Mouse (Mus musculus) brain, embryonic 14.5 days (tissue): ENCODE results near the gene Kazn. TPM values are rescaled to one million over a fixed set of nuclear protein-coding genes. Genes with fewer than 3 reads are reported as not detected.
A peak's percentile ranks its signal among the peaks of the same experiment; 100 is the strongest.

Experiments
- DNase-seq: peaks from one replicate; pipeline ENCODE4 v3.0.0-alpha.2; 2011; ENCODE audit warnings: low read depth
- CTCF ChIP-seq: fragments of 200-500 bp; IDR thresholded peaks from 2 replicates; pipeline ENCODE4 v1.5.1; 2012; ENCODE audit warnings: inconsistent platforms, mild to moderate bottlenecking, moderate library complexity, borderline replicate concordance; ENCODE audit not compliant: insufficient read depth, insufficient read length; ENCODE audit errors: extremely low read depth
- POLR2A ChIP-seq: fragments of 200-500 bp; IDR thresholded peaks from 2 replicates; pipeline ENCODE4 v1.6.1; 2012; ENCODE audit warnings: mild to moderate bottlenecking, inconsistent platforms, borderline replicate concordance; ENCODE audit not compliant: poor library complexity, insufficient read depth, insufficient read length, severe bottlenecking; ENCODE audit errors: extremely low read depth
- polyA plus RNA-seq: library from polyadenylated mRNA; depleted of rRNA; stranded (reverse); fragments of >200 nt; gene quantifications from 2 replicates; pipeline ENCODE4 v1.2.3, GENCODE M21; 2012

Kazn gene
- polyA plus RNA-seq, 1 experiment, result 61.2 TPM

DNA sequence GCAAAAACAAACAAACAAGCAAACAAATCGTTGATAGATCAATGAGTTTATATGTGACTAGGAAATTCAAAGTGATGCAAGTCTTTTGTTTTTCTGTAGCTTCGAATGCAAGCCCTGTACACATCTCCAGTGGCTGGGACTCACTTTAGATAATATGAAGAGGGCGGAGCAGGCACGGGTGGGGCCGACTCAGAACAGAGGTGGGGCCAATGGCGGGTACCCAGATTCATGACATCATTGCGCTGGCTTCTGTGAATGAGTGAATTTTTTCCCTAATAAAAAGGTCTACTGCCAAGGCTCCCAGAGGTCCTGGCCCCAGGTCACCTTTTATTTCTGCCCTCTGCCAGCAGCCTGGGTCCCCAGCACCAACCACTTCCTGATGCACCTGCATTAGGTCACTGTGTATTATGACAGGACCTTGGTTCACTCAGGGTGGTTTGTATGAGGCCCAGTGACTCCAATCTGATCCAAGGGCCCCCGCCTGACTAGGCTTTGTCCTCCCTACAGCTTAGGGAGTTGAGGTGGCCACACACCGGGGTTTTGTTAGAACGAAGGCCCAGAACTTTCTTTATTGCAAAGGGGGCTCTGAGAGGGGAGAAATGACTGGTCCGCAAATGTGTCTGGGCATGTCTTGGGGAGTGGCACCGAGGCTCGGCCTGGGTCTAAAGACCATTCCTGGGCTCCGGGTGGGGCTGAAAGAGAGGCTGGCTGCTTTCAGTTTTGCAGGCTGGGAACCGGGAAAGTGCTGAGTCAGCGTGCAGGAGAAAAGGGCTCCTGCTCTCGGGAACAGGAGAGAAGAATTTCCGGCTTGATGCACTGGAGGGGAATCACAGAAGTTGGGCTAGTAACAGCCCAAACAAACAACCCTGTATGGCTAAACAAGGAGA, 68.1 kb downstream of the Kazn start:
- peak; percentile 34 for DNase-seq
- TF ChIP-seq POLR2A (no peak), CTCF (no peak)

DNA sequence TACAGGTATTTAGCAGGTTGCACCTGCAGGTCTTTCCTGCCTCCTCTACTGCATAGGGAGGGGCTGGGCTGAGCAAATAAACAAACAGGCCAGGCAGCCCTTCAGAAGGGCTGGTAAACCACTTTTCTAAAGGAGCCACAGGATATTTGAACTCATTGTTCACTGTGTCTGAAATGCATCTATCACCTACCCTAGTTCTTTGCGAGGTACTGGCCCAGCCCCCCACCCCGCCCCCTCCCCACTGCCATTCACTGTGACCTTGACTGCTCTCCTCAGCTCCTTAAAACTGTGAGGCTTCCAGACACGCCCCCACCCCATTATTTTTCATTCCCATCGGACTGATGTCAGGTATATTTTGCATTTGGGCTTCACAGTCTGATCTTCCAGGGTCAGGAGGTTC, 69.6 kb downstream of the Kazn start:
- TF ChIP-seq POLR2A (no peak), CTCF (no peak)
- DNase-seq, result no peak

DNA sequence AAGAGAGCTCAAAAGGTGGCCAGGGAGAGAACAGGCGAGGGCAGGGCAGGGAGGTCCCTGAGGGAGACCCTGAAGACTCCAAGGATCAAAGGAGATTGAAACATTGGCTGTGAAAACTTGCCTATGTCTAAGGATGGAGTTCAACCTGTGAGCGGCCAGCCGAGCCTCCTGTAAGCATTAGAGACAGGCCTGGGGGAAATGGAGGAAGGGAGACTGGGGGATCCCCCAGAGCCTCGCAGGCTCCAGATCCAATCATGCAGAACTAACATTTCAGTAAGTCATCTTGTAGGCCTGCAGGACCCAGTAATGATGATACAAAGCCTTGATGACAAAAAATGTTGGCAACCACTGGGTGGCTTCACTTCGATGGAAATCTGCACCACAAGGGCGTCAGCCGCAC, 70.8 kb downstream of the Kazn start:
- no peak for DNase-seq

DNA sequence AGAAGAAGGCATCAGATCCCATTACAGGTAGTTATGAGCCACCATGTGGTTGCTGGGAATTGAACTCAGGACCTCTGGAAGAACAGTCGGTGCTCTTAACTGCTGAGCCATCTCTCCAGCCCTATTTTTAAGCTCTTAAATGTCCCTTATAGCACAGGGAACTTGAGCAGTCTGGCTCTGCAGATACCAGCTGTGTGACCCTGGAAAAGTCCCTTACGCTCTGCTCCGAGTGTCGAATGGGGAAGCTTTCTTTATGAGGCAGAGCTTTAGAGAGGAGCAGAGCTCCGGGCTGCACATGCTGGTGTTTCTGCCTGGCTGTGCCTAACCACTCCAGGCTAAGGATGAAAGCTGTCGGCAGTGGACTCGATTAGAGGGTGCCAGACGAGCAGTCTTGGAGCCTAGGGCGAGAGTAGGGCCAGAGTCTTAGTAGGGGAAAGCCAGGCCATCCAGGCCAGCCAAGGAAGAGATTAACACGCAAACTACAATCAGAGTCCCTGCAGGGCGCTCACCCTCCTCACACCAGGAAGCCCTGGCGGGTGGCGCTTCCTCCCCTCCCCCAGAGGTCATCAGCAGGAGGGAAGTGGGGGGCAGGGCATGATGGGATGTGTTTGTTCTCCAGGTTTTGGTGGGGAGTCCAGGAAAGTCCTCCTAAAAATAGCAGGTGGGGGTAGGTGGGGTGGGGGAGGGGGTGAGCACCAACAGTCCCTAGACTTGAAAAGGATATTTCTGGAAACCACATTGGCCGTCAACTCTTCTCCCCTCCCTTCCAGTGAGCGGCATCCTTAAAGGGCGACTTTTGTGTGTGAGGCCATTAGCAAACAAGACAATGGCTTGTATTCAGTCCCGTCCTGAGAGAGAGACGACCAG, 73.1 kb downstream of the Kazn start:
- peak; percentile 41 for DNase-seq
- TF ChIP-seq POLR2A, result no peak
- TF ChIP-seq CTCF, result no peak

More for the DNA sequence above, 70.8 kb downstream of the Kazn start:
- TF ChIP-seq POLR2A (no peak), CTCF (no peak)

DNA sequence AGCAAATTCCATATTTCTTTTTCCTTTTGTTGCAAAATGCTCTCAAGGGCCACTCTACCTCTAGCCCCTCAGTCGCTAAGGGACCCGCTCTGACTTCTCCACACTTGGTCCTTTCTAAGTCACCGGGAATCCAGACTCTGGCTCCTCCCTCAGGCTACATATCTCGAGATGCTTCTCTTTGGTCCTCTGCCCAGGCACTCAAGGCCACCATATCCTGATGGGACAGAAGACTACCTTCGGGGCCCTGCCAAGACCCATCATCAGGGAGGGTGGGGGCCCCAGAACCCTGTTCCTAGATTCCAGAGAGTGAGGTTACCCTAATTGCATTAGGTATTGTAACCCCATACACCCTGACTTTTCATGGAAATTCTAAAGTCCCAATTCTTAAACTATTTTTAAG, 73.8 kb downstream of the Kazn start:
- no peak for TF ChIP-seq POLR2A
- no peak for TF ChIP-seq CTCF
- no peak for DNase-seq

DNA sequence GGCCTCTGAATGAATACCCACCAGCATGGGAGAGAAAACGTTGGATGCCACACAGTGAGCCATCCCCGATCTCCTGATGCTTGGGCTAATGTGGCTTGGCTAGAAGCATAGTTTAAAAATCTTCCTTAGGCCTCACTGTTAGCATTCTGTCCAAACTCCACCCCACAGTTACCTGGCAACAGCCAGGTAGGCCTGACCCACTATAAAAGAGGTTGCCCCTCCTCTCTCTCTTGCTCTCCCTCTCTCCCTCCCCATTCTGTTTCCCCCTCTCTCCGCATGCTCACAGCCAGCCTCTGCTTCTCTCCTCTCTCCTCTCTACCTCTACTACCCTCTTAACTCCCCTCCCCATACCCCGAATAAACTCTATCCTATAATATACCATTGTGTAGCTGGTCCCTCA, 74.8 kb downstream of the Kazn start:
- TF ChIP-seq POLR2A (no peak), CTCF (no peak)
- no peak for DNase-seq

DNA sequence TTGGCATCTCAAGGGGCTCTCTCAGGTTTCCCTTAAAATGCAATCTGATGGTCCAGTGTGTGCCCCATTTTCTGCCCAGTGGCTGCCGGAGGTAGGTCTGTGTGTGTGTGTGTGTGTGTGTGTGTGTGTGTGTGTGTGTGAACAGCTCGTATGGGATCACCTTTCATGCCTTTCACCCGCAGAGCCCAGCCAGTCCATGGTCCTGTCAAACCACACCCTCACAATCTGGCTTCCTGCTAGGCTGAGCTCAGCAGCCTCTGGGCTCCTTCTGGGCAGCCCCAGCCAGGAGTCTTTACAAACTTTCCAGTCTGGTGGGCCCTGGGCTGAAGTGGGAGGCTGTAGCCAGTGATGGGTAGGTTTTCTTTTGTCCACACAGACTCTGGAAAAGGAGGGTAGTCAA, 75.3 kb downstream of the Kazn start:
- TF ChIP-seq CTCF (no peak), POLR2A (no peak)

DNA sequence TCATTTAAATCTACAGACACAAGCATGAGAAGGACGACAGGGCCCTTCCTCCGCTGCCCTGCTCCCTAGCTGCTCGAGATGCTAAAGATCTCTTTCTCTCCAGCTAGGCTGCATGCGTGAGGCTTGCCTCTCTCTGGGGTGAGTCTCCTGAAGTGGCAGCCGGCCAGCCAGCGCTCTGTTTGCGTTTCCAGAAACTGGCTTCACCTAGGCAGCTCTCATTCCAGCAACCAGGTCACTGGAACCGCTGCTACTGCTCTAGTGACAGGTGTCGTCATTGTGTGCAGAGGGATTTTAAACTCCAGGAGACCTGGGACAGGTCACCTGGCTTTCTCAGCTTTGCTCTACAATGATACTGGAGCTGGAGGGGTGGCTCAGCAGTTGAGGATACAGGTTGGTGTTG, 76.5 kb downstream of the Kazn start:
- TF ChIP-seq POLR2A, result no peak
- TF ChIP-seq CTCF, result no peak
- DNase-seq, result no peak

More for the DNA sequence above, 75.3 kb downstream of the Kazn start:
- DNase-seq, result no peak

DNA sequence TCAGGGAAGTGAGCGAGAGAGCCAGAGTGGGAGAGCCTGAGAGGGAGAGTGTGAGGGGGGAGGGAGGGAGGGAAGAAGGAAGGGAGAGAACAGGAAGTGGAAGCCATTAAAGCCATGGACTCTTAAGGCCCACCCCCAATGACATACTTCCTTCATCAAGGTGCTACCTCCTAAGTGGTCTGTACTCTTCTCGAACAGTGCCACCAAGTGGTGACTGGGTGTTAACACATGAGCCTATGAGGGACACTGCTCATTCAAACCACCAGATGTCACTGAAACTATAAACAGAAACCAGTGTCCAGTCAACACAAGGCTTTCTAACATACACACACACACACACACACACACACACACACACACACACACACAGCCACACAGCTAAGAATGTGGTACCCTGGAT, 77.1 kb downstream of the Kazn start:
- TF ChIP-seq POLR2A (no peak), CTCF (peak; percentile 39; the same call in 1 of the 2 replicates)
- DNase-seq, result no peak

DNA sequence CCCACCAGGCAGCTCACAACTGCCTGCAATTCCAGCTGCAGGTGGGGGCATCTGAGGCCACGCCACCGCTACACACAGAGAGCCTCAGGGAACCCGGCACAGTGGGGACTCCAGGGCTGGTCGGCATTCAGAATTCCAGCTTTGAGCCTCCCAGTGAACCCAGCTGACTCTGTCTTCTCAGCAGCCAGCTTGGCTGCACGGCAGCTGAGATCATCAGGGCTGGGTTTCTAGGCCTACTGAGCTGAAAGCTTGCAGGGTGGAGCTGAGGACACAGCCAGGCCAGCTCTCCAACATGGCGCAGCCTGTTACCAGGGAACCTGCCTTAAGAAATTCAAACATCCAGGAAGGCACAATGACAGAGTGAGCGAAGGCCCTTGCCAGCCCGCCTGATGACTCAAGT, 79.2 kb downstream of the Kazn start:
- TF ChIP-seq CTCF, result no peak
- no peak for TF ChIP-seq POLR2A
- peak; percentile 54 for DNase-seq

DNA sequence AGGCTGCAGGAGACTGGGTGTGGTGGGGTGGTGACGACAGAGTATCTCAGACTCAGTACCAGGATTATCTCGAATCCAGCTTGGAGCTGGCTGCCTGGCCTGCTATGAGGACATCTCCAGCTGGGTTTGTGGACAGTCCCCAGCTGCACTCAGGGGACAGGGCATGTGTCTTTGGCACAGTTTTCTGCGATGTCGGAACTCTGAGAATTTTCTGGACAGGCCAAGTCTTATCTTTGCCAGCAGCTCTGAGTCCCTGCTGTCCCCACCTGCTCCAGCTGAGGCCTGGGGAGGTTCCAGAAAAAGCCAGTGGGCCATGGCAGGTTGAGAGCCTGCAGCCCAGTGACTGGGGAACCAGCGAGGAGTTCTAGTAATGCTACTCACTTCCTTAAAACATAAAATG, 82.7 kb downstream of the Kazn start:
- no peak for DNase-seq
- TF ChIP-seq CTCF, result no peak
- no peak for TF ChIP-seq POLR2A
